ENCODE assay signal across 13 mouse cellular contexts in genomic region chr4:94073178-94073870, GRCm38 (mm10).
"Had no signal": no experiment of that assay in that cellular context is flagged by ENCODE, and none has a peak within 500 bp of the region (broad histone marks: within the 10 kb centered on the region; RNA-seq: fewer than 3 reads in every experiment).

No protein-coding gene starts in this region.

- H3K27ac ChIP-seq: kidney, postnatal 0 days; layer of hippocampus, adult 2 months; limb, embryonic 13.5 days; liver, embryonic 14.5 days; neural tube, embryonic 13.5 days; stomach, postnatal 0 days had no signal

- DNase-seq: kidney, adult 9 months; kidney, postnatal 4 days; left cerebral cortex, postnatal 4 days; lung, adult 18-20 months; right cerebral cortex, postnatal 14 days; thymus, postnatal 4 days had no signal

- H3K9ac ChIP-seq: limb, embryonic 13.5 days; liver, embryonic 14.5 days; neural tube, embryonic 13.5 days had no signal

- H3K27me3 ChIP-seq: limb, embryonic 13.5 days; neural tube, embryonic 13.5 days had no signal

- H3K9me3 ChIP-seq: limb, embryonic 13.5 days; neural tube, embryonic 13.5 days had no signal

- ATAC-seq: intestine, postnatal 0 days had no signal

- H3K4me2 ChIP-seq: limb, embryonic 13.5 days; neural tube, embryonic 13.5 days had no signal

- H3K4me3 ChIP-seq: layer of hippocampus, adult 2 months; limb, embryonic 13.5 days; neural tube, embryonic 13.5 days had no signal

- H3K36me3 ChIP-seq: limb, embryonic 13.5 days; neural tube, embryonic 13.5 days had no signal

- H3K4me1 ChIP-seq: limb, embryonic 13.5 days; neural tube, embryonic 13.5 days had no signal
